Mouse (Mus musculus): ENCODE measurements at regions not wholly inside any gene's neighbourhood (a gene's known extent, or its start where the extent isn't known, plus 50 kb on each side); places are given as distances from the start of the nearest gene placed in this dataset.

GRCm38 (mm10) chr6:93140331-93140731, 197.0 kb upstream of the Adamts9 start:
- peak in 1 of 2 experiments; percentile 6 for DNase-seq (ENCODE audit: low spot score in 2 of 2)

GRCm38 (mm10) chr6:93133940-93134339, 190.6 kb upstream of the Adamts9 start:
- no peak for DNase-seq (ENCODE audit: low spot score in 2 of 2)

GRCm38 (mm10) chr6:93130946-93131685, 187.8 kb upstream of the Adamts9 start:
- DNase-seq (ENCODE audit: low spot score in 2 of 2), result no peak

GRCm38 (mm10) chr6:93119482-93119881, 176.2 kb upstream of the Adamts9 start:
- no peak for DNase-seq (ENCODE audit: low spot score in 2 of 2)

- no peak for DNase-seq (ENCODE audit: low spot score in 2 of 2)
Measured at GRCm38 (mm10) chr6:93113361-93113760, 170.1 kb upstream of the Adamts9 start.

GRCm38 (mm10) chr6:93094730-93095360, 151.6 kb upstream of the Adamts9 start:
- no peak for DNase-seq (ENCODE audit: low spot score in 2 of 2)

GRCm38 (mm10) chr6:93093770-93094169, 150.5 kb upstream of the Adamts9 start:
- peak in 1 of 2 experiments; percentile 24 for DNase-seq (ENCODE audit: low spot score in 2 of 2)

GRCm38 (mm10) chr6:93087329-93087728, 144.0 kb upstream of the Adamts9 start:
- peak in 1 of 2 experiments; percentile 22 for DNase-seq (ENCODE audit: low spot score in 2 of 2)

- no peak for DNase-seq (ENCODE audit: low spot score in 2 of 2)
Measured at GRCm38 (mm10) chr6:93084286-93084685, 141.0 kb upstream of the Adamts9 start.

GRCm38 (mm10) chr6:93083716-93084115, 140.4 kb upstream of the Adamts9 start:
- DNase-seq (ENCODE audit: low spot score in 2 of 2), result no peak

GRCm38 (mm10) chr6:93082205-93082604, 138.9 kb upstream of the Adamts9 start:
- DNase-seq (ENCODE audit: low spot score in 2 of 2), result no peak

- DNase-seq (ENCODE audit: low spot score in 2 of 2), result no peak
Measured at GRCm38 (mm10) chr6:93076681-93077080, 133.4 kb upstream of the Adamts9 start.

- no peak for DNase-seq (ENCODE audit: low spot score in 2 of 2)
Measured at GRCm38 (mm10) chr6:93075867-93076266, 132.6 kb upstream of the Adamts9 start.

- DNase-seq (ENCODE audit: low spot score in 2 of 2), result no peak
Measured at GRCm38 (mm10) chr6:93075011-93075410, 131.7 kb upstream of the Adamts9 start.

- DNase-seq (ENCODE audit: low spot score in 2 of 2), result no peak
Measured at GRCm38 (mm10) chr6:93070916-93071315, 127.6 kb upstream of the Adamts9 start.

- no peak for DNase-seq (ENCODE audit: low spot score in 2 of 2)
Measured at GRCm38 (mm10) chr6:93067808-93068207, 124.5 kb upstream of the Adamts9 start.

GRCm38 (mm10) chr6:93066553-93067376, 123.5 kb upstream of the Adamts9 start:
- DNase-seq (ENCODE audit: low spot score in 2 of 2), result no peak

- DNase-seq (ENCODE audit: low spot score in 2 of 2), result no peak
Measured at GRCm38 (mm10) chr6:93065917-93066552, 122.7 kb upstream of the Adamts9 start.

- DNase-seq (ENCODE audit: low spot score in 2 of 2), result no peak
Measured at GRCm38 (mm10) chr6:93065366-93065765, 122.1 kb upstream of the Adamts9 start.

GRCm38 (mm10) chr6:93064366-93064765, 121.1 kb upstream of the Adamts9 start:
- no peak for DNase-seq (ENCODE audit: low spot score in 2 of 2)

- DNase-seq (ENCODE audit: low spot score in 2 of 2), result no peak
Measured at GRCm38 (mm10) chr6:93061741-93062140, 118.4 kb upstream of the Adamts9 start.

- DNase-seq (ENCODE audit: low spot score in 2 of 2), result no peak
Measured at GRCm38 (mm10) chr6:93045524-93045923, 102.2 kb upstream of the Adamts9 start.
